Mouse (Mus musculus) thymus, postnatal 36 days (tissue): Measurements from ENCODE around the gene Lonrf2.

ENCODE experiments used
- DNase-seq, 2 experiments: peaks; one replicate each; pipeline ENCODE4 v3.0.0; 2022; ENCODE audit warnings: mixed read lengths in 2 of 2

Gene Lonrf2

DNA sequence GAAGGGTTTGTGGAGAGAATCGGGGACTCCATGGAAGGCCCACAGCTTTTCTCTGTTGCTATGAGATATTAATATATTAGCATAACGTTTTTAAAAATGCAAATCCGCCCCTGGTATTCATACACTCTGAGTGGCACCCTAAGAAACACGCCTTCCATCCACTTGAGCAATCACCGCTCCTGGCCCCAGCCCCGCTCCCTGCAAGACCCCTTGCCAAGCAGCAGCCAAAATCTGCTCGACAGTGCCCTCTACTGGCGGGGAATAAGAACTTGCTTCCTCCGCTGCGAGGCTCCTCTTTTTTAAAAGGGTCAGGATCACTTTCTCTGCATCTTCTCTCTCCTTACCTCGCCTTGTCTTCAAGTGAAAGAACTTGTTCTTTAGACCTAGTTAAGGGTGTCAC lies 68.7 kb downstream of the Lonrf2 start:
- DNase-seq = peak; percentile 76 to 78

DNA sequence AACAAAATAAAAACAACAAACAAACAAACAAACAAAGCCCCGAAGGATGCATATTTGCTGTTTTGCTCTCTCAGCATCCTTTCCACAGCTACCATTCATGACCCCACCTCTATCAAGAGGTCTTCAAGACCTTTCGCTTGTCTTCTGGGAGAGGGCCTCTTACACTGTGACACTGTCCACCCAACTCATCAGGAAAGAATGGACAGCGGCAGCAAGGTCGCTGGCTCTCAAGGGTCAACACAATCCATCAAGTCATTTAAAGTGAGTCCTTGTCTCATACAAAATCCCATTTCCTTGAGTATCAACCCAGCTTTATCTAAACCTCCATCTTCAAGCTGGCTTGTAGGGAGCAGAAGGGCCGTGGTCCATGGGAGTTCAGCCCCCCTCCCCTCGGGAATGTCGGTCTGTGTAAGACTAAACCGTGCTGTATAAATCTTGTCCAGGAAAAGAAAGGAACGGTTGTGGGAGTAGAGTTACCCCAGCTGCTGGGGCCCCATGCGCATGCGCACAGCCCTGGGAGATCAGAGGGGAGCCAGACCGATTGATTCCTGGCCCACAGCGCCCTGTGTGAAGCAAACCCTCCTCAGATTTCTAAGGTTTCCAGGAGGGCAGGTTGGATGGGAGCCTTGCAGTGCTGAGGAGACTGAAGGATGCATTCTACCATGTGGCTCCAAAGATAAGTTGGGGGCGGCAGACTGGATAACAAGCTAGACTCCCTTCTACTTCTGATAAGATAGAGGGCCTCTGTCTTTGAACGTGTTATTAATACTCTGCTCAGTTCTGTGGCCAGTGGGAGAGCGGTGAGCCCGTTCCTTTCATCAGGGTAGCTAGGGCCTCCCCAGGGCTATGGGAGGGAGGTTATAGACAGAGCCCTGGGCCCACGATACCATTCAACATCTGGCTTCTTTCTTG lies 69.6 kb downstream of the Lonrf2 start:
- no peak for DNase-seq

DNA sequence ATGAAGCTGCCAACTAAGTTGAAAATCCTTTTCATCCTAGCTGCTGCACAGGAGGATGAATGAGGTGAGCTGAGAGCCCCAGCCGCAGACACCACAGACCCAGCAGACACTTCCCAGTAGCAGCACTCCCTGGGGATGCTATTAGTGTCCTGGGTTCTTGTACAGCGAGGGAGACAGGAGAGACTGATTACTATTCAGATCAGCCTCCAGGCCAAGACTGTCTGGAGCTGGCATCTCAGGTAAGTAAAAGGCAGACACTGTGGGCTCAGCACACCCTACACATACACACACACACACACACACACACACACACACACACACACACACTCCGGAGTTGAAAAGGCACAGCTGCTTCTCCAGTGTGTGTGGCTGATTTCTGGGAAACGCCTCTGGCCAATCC lies 70.3 kb downstream of the Lonrf2 start:
- no peak for DNase-seq

DNA sequence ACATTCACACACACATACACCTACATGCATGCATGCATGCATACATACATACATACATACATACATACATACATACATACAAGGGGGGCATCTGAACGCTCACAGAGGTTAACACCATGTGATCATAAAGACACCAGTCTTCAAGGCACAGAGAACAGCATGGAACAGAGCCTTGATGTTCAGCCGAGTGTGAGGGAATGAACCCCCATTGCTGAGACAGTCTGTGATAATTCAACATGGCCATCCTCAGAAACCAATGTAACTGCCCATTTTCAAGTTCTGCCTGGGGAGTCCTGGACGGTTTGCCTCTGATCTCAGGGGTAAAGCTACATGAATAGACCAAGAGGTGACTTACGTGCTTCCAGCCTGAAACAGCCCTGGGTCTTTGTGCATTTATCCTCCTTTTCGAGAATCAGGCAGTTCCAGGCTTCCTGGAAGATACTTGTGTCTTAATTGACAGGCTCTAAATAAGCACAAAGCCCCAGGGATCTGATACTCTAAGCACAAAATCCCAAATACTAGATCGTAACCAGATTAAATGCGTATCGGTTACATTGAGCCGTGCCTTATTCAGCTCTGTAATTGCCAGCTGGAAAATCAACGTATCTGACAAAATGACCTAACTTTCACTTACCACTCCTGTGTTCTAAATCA lies 72.4 kb downstream of the Lonrf2 start:
- DNase-seq = no peak

DNA sequence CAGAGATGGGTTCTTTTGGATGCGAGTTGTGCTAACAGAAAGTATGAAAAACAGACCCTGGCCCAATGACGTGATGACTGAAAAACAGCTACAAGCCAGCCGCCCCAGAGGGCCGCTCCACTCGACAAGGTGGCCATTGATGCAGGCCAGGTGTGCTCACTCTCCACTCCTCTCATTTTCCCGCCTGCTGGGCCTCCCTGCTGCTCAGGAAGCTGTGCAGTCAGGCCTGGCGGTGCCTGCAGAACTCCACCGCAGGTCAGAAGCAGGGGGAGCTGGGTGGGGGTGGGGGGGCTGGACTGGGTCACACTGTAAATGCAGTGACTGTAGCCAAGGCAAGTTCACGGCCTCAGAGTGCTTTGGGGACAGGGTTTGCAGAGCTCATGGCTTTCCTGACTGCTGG lies 76.1 kb downstream of the Lonrf2 start:
- no peak for DNase-seq

DNA sequence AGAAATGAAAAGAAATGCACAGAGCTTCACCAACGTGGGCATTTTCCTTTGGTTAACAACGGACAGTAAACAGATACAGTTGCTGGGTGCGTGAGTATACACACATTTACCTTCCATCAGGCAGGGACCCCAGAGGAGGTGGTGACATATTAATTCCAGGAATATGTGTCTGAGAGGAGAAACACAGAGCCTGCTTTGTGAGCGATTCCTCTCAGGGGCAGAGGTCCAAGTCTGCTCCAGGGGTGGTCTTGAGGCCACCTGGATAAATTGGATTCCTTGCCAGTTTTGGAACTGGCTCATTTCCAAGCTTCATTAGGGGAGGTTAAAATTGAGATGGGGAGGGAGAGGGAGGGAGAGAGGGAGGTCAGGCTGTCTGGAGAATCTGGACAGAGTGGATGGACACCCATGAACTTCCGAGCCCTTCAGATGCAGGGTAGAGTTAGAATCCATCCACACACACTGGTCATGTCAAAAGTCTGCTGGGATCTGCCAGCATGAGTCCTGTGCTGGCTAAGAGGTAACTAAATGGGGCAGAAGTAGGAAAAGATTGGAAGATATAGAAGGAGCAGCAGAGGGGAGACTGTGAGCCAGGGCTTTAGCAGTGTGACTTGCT lies 78.6 kb downstream of the Lonrf2 start:
- no peak for DNase-seq

DNA sequence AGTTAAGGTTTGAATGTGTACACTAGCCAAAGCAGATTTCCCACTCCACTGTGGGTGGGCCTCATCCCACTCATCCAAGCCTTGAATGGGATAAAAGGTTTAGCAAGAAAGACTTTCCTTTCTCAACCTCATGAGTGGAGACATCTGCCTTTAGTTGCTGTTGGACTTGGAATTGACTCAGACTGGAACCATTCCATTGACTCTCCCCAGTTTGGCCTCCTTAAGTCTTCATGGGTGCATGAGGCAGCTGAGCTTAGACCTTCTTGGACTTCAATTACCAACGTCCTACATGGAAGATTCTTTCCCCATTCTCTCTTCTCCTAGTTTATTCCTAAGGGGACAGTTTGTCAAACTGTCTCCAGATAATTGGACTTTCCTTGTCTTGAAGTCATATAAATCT lies 92.6 kb downstream of the Lonrf2 start:
- no peak for DNase-seq
